Mouse (Mus musculus) intestine, embryonic 15.5 days (tissue): ENCODE measurements around the gene Arhgap27. TPM values are rescaled to one million over a fixed set of nuclear protein-coding genes. Genes with fewer than 3 reads are reported as not detected.

Experiments used
- ATAC-seq: fragments of 200-750 bp; cut with Nextera tagmentation; 2 replicates; pipeline ENCODE4 v1.8.0; 2017; ENCODE audit warnings: moderate TSS enrichment, moderate library complexity
- H3K27ac ChIP-seq: fragments of 300-500 bp; sonication (generic); 2 replicates; pipeline ENCODE4 v1.5.1; 2015; ENCODE audit warnings: mild to moderate bottlenecking, inconsistent platforms
- H3K27me3 ChIP-seq: fragments of 300-500 bp; sonication (generic); replicated peaks from 2 replicates; pipeline ENCODE4 v1.6.1; 2015; ENCODE audit warnings: inconsistent platforms
- H3K36me3 ChIP-seq: fragments of 300-500 bp; sonication (generic); 2 replicates; pipeline ENCODE4 v1.6.1; 2015; ENCODE audit warnings: inconsistent platforms
- H3K4me1 ChIP-seq: fragments of 300-500 bp; sonication (generic); replicated peaks from 2 replicates; pipeline ENCODE4 v1.6.1; 2015; ENCODE audit warnings: inconsistent platforms
- H3K4me2 ChIP-seq: fragments of 300-500 bp; sonication (generic); replicated peaks from 2 replicates; pipeline ENCODE4 v1.6.1; 2015; ENCODE audit warnings: mild to moderate bottlenecking, inconsistent platforms
- H3K4me3 ChIP-seq: fragments of 300-500 bp; sonication (generic); replicated peaks from 2 replicates; pipeline ENCODE4 v1.5.1; 2015; ENCODE audit warnings: inconsistent platforms
- H3K9ac ChIP-seq: fragments of 300-500 bp; sonication (generic); 2 replicates; pipeline ENCODE4 v1.6.1; 2015; ENCODE audit warnings: inconsistent platforms
- H3K9me3 ChIP-seq: fragments of 300-500 bp; sonication (generic); 2 replicates; pipeline ENCODE4 v1.6.1; 2016; ENCODE audit warnings: inconsistent platforms
- WGBS: fragments of 180-500 bp; shearing (Covaris S2); methylation state at CpG from one replicate; pipeline ENCODE4 v1.1.7; 2015; 5-methylcytosine and 5-hydroxymethylcytosine counted together
- polyA plus RNA-seq: library from polyadenylated mRNA; unstranded; fragments of >200 nt; fragmentation: Nextera tagmentation; extraction: Ambion mirVana; gene quantifications from 2 replicates; pipeline ENCODE4 v1.2.1, GENCODE M21; 2015

Gene Arhgap27
- polyA plus RNA-seq, 1 experiment from 2014 or later = 33.0 TPM

DNA sequence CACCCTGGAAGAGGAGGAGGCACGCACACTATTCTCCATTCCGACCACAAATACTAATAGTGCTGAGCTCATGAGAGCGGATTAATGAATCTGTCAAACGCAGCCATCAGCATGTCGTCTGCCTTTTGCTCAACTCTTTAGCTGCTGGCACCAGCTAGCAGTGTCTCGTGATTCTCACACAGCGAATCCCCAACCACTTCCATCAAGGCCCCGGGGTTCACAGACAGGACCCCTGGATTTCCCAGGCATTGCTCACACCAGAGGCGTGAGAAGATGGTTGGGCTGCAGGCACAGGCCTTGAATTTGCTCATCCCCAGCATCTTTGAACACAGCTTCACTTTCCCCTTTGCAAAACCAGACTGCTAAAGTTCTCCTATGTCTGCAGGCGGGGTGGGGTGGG lies 78.2 kb downstream of the Arhgap27 start:
- no peak overlapping the region for H3K27ac ChIP-seq
- 77% methylated on average over 10 of the region's 10 CpGs for WGBS
- no peak for ATAC-seq
- no peaks in the 10 kb centered on the region for H3K9me3 ChIP-seq
- H3K4me2 ChIP-seq = no peak overlapping the region
- peaks cover 3% of the 10 kb centered on the region; the same call in 1 of the 2 replicates for H3K4me1 ChIP-seq
- no peaks in the 10 kb centered on the region for H3K36me3 ChIP-seq
- no peaks in the 10 kb centered on the region for H3K27me3 ChIP-seq
- no peak overlapping the region for H3K9ac ChIP-seq
- H3K4me3 ChIP-seq = no peak overlapping the region

DNA sequence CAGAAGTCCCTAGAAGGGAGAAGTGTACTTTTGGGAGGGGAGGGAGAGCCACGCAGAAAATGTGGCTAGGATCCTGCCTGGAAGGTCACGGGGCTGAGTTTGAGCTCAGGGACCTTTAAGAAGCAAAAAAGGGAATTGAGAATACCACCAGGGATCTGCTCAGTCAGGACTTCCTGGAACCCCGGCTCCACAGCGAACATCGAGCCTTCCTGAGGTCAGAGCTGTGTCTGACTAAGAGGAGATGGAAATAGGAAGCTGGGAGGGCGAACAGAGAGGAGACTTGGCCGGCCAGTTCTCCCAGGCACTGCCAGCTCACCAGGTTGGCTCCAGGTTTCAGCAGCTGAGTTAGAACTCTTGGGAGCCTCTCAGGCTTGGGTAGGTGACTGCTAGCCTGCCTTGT lies 81.7 kb downstream of the Arhgap27 start:
- peaks cover 3% of the 10 kb centered on the region; the same call in 1 of the 2 replicates for H3K4me1 ChIP-seq
- H3K4me3 ChIP-seq = no peak overlapping the region
- H3K9ac ChIP-seq = no peak overlapping the region
- H3K27ac ChIP-seq = no peak overlapping the region
- no peaks in the 10 kb centered on the region for H3K27me3 ChIP-seq
- H3K4me2 ChIP-seq = no peak overlapping the region
- no peaks in the 10 kb centered on the region for H3K36me3 ChIP-seq
- ATAC-seq = no peak
- no peaks in the 10 kb centered on the region for H3K9me3 ChIP-seq
- 59% methylated on average over 7 of the region's 7 CpGs for WGBS

Other genes with a start within 250 kb of the Arhgap27 start
- 4.1 and 4.7 TPM in 2 replicates for gene Hexim1, start 247.5 kb downstream of the Arhgap27 start, polyA plus RNA-seq
- 7.9 and 8.8 TPM in 2 replicates for gene Hexim2, start 231.3 kb downstream of the Arhgap27 start, polyA plus RNA-seq
- gene Fmnl1, start 192.6 kb downstream of the Arhgap27 start, polyA plus RNA-seq = 2.0 and 2.2 TPM in 2 replicates
- 0.73 and 1.0 TPM in 2 replicates for gene 1700023F06Rik, start 155.1 kb downstream of the Arhgap27 start, polyA plus RNA-seq
- gene Spata32, start 145.3 kb downstream of the Arhgap27 start, polyA plus RNA-seq = not detected in 2 replicates
- 2.9 and 3.6 TPM in 2 replicates for gene Map3k14, start 96.2 kb downstream of the Arhgap27 start, polyA plus RNA-seq
- gene Plekhm1, start 49.0 kb upstream of the Arhgap27 start, polyA plus RNA-seq = 5.6 and 6.2 TPM in 2 replicates
- gene Lrrc37a, start 140.9 kb upstream of the Arhgap27 start, polyA plus RNA-seq = not detected in 2 replicates